Mouse (Mus musculus): ENCODE data around the gene Tjp3. TPM values are rescaled to one million over a fixed set of nuclear protein-coding genes. Genes with fewer than 3 reads are reported as not detected.

The Tjp3 gene
- polyA plus RNA-seq, 2 experiments, result 0.37 to 0.38 TPM

- Histone ChIP-seq H3K4me3 (ENCODE audit: insufficient read depth in 1 of 2, low read depth in 2 of 2, low read length in 2 of 2) (no peak overlapping the region), H3K9me3 (ENCODE audit: control insufficient read depth, low read length) (no peaks in the 10 kb centered on the region), H3K36me3 (replicated peaks; ENCODE audit: control insufficient read depth, insufficient read depth, low read depth) (peaks cover 43% of the 10 kb centered on the region), H3K27me3 (ENCODE audit: control insufficient read depth, insufficient read depth, low read length) (no peaks in the 10 kb centered on the region; the same call in 1 of the 2 replicates), H3K9ac (replicated peaks) (no peak overlapping the region), H3K27ac (no peak overlapping the region), H3K4me1 (replicated peaks; ENCODE audit: control insufficient read depth in 2 of 2, insufficient read depth in 2 of 2, low read length in 1 of 2) (peaks cover 0 to 5% of the 10 kb centered on the region in 2 experiments; a peak in 2 of 4 replicates), H3K4me2 (ENCODE audit: low read depth) (no peak overlapping the region)
- peak; percentile 6; the same call in 1 of the 2 replicates for ATAC-seq (ENCODE audit: insufficient read depth)
- 23% methylated on average over 2 of the region's 2 CpGs for WGBS (ENCODE audit: insufficient replicate concordance)
- no peak for TF ChIP-seq EP300 (IDR thresholded peaks at IDR 0.05; ENCODE audit: low read depth)
- no peak for TF ChIP-seq CTCF (IDR thresholded peaks at IDR 0.05; ENCODE audit: low read depth)
- DNase-seq (ENCODE audit: low read depth in 3 of 3, low spot score in 3 of 3), result no peak
Observed at GRCm38 (mm10) chr10:81327959-81328358, 36.6 kb upstream of the Tjp3 start.

- DNase-seq (ENCODE audit: low read depth in 3 of 3, low spot score in 3 of 3), result no peak
- Histone ChIP-seq H3K4me3 (ENCODE audit: insufficient read depth in 1 of 2, low read depth in 2 of 2, low read length in 2 of 2) (no peak overlapping the region), H3K9me3 (ENCODE audit: control insufficient read depth, low read length) (no peaks in the 10 kb centered on the region), H3K4me2 (ENCODE audit: low read depth) (no peak overlapping the region), H3K27me3 (ENCODE audit: control insufficient read depth, insufficient read depth, low read length) (no peaks in the 10 kb centered on the region), H3K9ac (replicated peaks) (no peak overlapping the region), H3K4me1 (replicated peaks; ENCODE audit: control insufficient read depth in 2 of 2, insufficient read depth in 2 of 2, low read length in 1 of 2) (peaks cover 0 to 5% of the 10 kb centered on the region in 2 experiments; a peak in 3 of 4 replicates), H3K27ac (no peak overlapping the region), H3K36me3 (replicated peaks; ENCODE audit: control insufficient read depth, insufficient read depth, low read depth) (peaks cover 49% of the 10 kb centered on the region)
- TF ChIP-seq EP300 (IDR thresholded peaks at IDR 0.05; ENCODE audit: low read depth) (no peak), CTCF (IDR thresholded peaks at IDR 0.05; ENCODE audit: low read depth) (no peak)
- 44% methylated on average over 6 of the region's 6 CpGs for WGBS (ENCODE audit: insufficient replicate concordance)
- ATAC-seq (ENCODE audit: insufficient read depth), result no peak
Observed at GRCm38 (mm10) chr10:81326858-81327257, 35.5 kb upstream of the Tjp3 start.

- no peaks in the 10 kb centered on the region for H3K27me3 ChIP-seq (ENCODE audit: control insufficient read depth, insufficient read depth, low read length)
- no peak overlapping the region for H3K4me2 ChIP-seq (ENCODE audit: low read depth)
- DNase-seq (ENCODE audit: low read depth in 3 of 3, low spot score in 3 of 3) (no peak), ATAC-seq (ENCODE audit: insufficient read depth) (no peak)
- no peak overlapping the region for H3K4me3 ChIP-seq (ENCODE audit: insufficient read depth in 1 of 2, low read depth in 2 of 2, low read length in 2 of 2)
- H3K9ac ChIP-seq (replicated peaks), result no peak overlapping the region
- TF ChIP-seq CTCF (IDR thresholded peaks at IDR 0.05; ENCODE audit: low read depth), result no peak
- TF ChIP-seq EP300 (IDR thresholded peaks at IDR 0.05; ENCODE audit: low read depth), result no peak
- H3K4me1 ChIP-seq (replicated peaks; ENCODE audit: control insufficient read depth in 2 of 2, insufficient read depth in 2 of 2, low read length in 1 of 2), result peaks cover 0 to 8% of the 10 kb centered on the region in 2 experiments; a peak in 3 of 4 replicates
- no peak overlapping the region for H3K27ac ChIP-seq
- H3K9me3 ChIP-seq (ENCODE audit: control insufficient read depth, low read length), result no peaks in the 10 kb centered on the region
- 88% methylated on average over 18 of the region's 18 CpGs for WGBS (ENCODE audit: insufficient replicate concordance)
- H3K36me3 ChIP-seq (replicated peaks; ENCODE audit: control insufficient read depth, insufficient read depth, low read depth), result peaks cover 49% of the 10 kb centered on the region
Observed at GRCm38 (mm10) chr10:81325781-81326180, 34.4 kb upstream of the Tjp3 start.

GRCm38 (mm10) chr10:81325176-81325575 is 33.8 kb upstream of the Tjp3 start:
- Histone ChIP-seq H3K36me3 (replicated peaks; ENCODE audit: control insufficient read depth, insufficient read depth, low read depth) (peaks cover 49% of the 10 kb centered on the region), H3K4me3 (ENCODE audit: insufficient read depth in 1 of 2, low read depth in 2 of 2, low read length in 2 of 2) (no peak overlapping the region), H3K27me3 (ENCODE audit: control insufficient read depth, insufficient read depth, low read length) (no peaks in the 10 kb centered on the region), H3K9ac (replicated peaks) (no peak overlapping the region), H3K27ac (no peak overlapping the region), H3K4me2 (ENCODE audit: low read depth) (no peak overlapping the region), H3K9me3 (ENCODE audit: control insufficient read depth, low read length) (no peaks in the 10 kb centered on the region), H3K4me1 (replicated peaks; ENCODE audit: control insufficient read depth in 2 of 2, insufficient read depth in 2 of 2, low read length in 1 of 2) (peaks cover 0 to 8% of the 10 kb centered on the region in 2 experiments; a peak in 3 of 4 replicates)
- DNase-seq (ENCODE audit: low read depth in 3 of 3, low spot score in 3 of 3), result no peak
- WGBS (ENCODE audit: insufficient replicate concordance), result 91% methylated on average over 21 of the region's 21 CpGs
- ATAC-seq (ENCODE audit: insufficient read depth), result no peak
- TF ChIP-seq CTCF (IDR thresholded peaks at IDR 0.05; ENCODE audit: low read depth) (no peak), EP300 (IDR thresholded peaks at IDR 0.05; ENCODE audit: low read depth) (no peak)

- Histone ChIP-seq H3K36me3 (replicated peaks; ENCODE audit: control insufficient read depth, insufficient read depth, low read depth) (peaks cover 49% of the 10 kb centered on the region), H3K9me3 (ENCODE audit: control insufficient read depth, low read length) (no peaks in the 10 kb centered on the region), H3K4me2 (ENCODE audit: low read depth) (no peak overlapping the region), H3K4me1 (replicated peaks; ENCODE audit: control insufficient read depth in 2 of 2, insufficient read depth in 2 of 2, low read length in 1 of 2) (peaks cover 7 to 16% of the 10 kb centered on the region in 2 experiments), H3K9ac (replicated peaks) (no peak overlapping the region), H3K27ac (no peak overlapping the region), H3K27me3 (ENCODE audit: control insufficient read depth, insufficient read depth, low read length) (no peaks in the 10 kb centered on the region), H3K4me3 (ENCODE audit: insufficient read depth in 1 of 2, low read depth in 2 of 2, low read length in 2 of 2) (no peak overlapping the region)
- no peak for DNase-seq (ENCODE audit: low read depth in 3 of 3, low spot score in 3 of 3)
- 94% methylated on average over 18 of the region's 18 CpGs for WGBS (ENCODE audit: insufficient replicate concordance)
- TF ChIP-seq EP300 (IDR thresholded peaks at IDR 0.05; ENCODE audit: low read depth), result no peak
- no peak for TF ChIP-seq CTCF (IDR thresholded peaks at IDR 0.05; ENCODE audit: low read depth)
- no peak for ATAC-seq (ENCODE audit: insufficient read depth)
Observed at GRCm38 (mm10) chr10:81323791-81324530, 32.6 kb upstream of the Tjp3 start.
